ENCODE assay signal across 29 mouse cellular contexts in the genomic region with DNA sequence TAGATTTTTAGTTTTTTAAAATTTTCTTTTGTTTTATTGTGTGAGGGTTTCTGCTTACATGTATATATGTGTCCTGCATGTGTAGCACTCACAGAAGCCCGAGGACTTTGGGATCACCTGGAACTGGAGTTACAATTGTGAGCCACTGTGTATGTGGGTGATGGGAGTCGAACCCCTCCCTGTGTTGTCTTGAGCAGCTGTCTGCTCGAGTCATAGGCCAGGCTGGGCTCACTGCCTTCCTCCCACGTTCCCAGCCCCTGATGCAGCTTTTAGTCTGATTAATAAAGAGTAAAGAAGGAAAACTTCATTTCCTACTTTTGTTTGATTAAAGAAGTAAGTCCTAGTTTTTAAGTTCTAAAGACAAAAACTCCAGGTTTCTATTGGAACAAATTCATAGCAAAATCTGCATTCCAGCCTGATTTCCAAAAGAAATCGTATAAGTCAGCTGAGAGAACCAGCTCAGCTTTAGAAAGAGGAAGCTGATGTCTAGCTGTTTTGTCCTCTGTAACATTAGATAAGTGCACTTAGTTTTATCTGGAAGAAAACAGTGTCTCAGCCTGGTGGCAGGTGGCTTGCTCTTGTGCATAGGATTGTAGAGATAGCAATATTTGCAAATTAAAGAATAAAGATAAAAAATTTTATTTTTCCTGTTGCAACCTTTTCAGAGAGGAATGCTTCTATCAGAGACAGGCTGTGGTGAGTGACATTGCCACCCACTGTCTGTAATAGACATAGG. TPM values are rescaled to one million over a fixed set of nuclear protein-coding genes. Genes with fewer than 3 reads are reported as not detected.
A peak's percentile ranks its signal among the peaks of the same experiment; 100 is the strongest.
DNase-seq lines count a peak whose midpoint lies in the region; ATAC-seq and TF ChIP-seq lines count a peak whose summit lies in the region.
"Had no signal": no experiment of that assay in that cellular context is flagged by ENCODE, and none has a peak within 500 bp of the region (broad histone marks: within the 10 kb centered on the region; RNA-seq: fewer than 3 reads in every experiment).

No protein-coding gene starts in this region.

- no peak overlapping the region for H3K27ac ChIP-seq in heart, embryonic 12.5 days (ENCODE audit: poor library complexity, severe bottlenecking)
- no peak overlapping the region for H3K27ac ChIP-seq in liver, embryonic 13.5 days
- no peak overlapping the region for H3K27ac ChIP-seq in liver, embryonic 12.5 days
- H3K27ac ChIP-seq: heart, embryonic 13.5 days; hindbrain, embryonic 12.5 days; kidney, postnatal 0 days; limb, embryonic 12.5 days; liver, embryonic 15.5 days; lung, embryonic 15.5 days had no signal

- H3K36me3 ChIP-seq in heart, embryonic 12.5 days: no peaks in the 10 kb centered on the region
- no peaks in the 10 kb centered on the region for H3K36me3 ChIP-seq in liver, embryonic 13.5 days
- H3K36me3 ChIP-seq in liver, embryonic 12.5 days: no peaks in the 10 kb centered on the region
- H3K36me3 ChIP-seq in myocyte (ENCODE audit: control insufficient read depth, insufficient read depth): no peaks in the 10 kb centered on the region
- H3K36me3 ChIP-seq: heart, embryonic 13.5 days; hindbrain, embryonic 12.5 days; limb, embryonic 12.5 days; liver, embryonic 15.5 days; lung, embryonic 15.5 days had no signal

- no peak for TF ChIP-seq POLR2A in myocyte (IDR thresholded peaks at IDR 0.05; ENCODE audit: insufficient read length, low read depth)

- WGBS in heart, embryonic 12.5 days: 34% methylated on average over 5 of the region's 5 CpGs
- WGBS in liver, embryonic 13.5 days (ENCODE audit: insufficient replicate concordance): 15% methylated on average over 5 of the region's 5 CpGs
- WGBS in liver, embryonic 12.5 days (ENCODE audit: insufficient replicate concordance): 22% methylated on average over 5 of the region's 5 CpGs

- H3ac ChIP-seq in myocyte (ENCODE audit: control insufficient read depth, insufficient read length): no peak overlapping the region

- no peak for ATAC-seq in heart, embryonic 12.5 days (ENCODE audit: insufficient number of reproducible peaks, low FRiP score)
- ATAC-seq in liver, embryonic 13.5 days (ENCODE audit: low read depth): peak; percentile 23; the same call in 1 of the 2 replicates
- ATAC-seq in liver, embryonic 12.5 days: no peak
- peak; percentile 89 for ATAC-seq in common myeloid progenitor, adult 5-6 weeks (replicated peaks; ENCODE audit: low read depth, poor library complexity, severe bottlenecking)
- ATAC-seq: CD4-positive, CD25-positive, alpha-beta regulatory T cell, adult 4 months; forebrain, embryonic 16.5 days; intestine, embryonic 16.5 days; Patski had no signal

- H3K4me2 ChIP-seq in heart, embryonic 12.5 days: no peak overlapping the region
- no peak overlapping the region for H3K4me2 ChIP-seq in liver, embryonic 13.5 days
- H3K4me2 ChIP-seq in liver, embryonic 12.5 days: no peak overlapping the region
- H3K4me2 ChIP-seq in myocyte (ENCODE audit: low read depth): peak overlapping the region; percentile 7
- H3K4me2 ChIP-seq: heart, embryonic 13.5 days; hindbrain, embryonic 12.5 days; limb, embryonic 12.5 days; liver, embryonic 15.5 days; lung, embryonic 15.5 days had no signal

- H3K4me3 ChIP-seq in heart, embryonic 12.5 days: no peak overlapping the region
- H3K4me3 ChIP-seq in liver, embryonic 13.5 days (replicated peaks): no peak overlapping the region
- H3K4me3 ChIP-seq in liver, embryonic 12.5 days: no peak overlapping the region
- H3K4me3 ChIP-seq in myocyte: no peak overlapping the region
- H3K4me3 ChIP-seq: erythroblast, embryonic 14.5 days; heart, embryonic 13.5 days; hindbrain, embryonic 12.5 days; limb, embryonic 12.5 days; liver, embryonic 15.5 days; lung, embryonic 15.5 days had no signal

- H3K79me2 ChIP-seq in myocyte (ENCODE audit: control insufficient read depth, insufficient read depth): peaks cover 90% of the 10 kb centered on the region

- peaks cover 26% of the 10 kb centered on the region for H3K4me1 ChIP-seq in heart, embryonic 12.5 days (replicated peaks)
- H3K4me1 ChIP-seq in liver, embryonic 13.5 days (replicated peaks): peaks cover 10% of the 10 kb centered on the region
- peaks cover 18% of the 10 kb centered on the region for H3K4me1 ChIP-seq in liver, embryonic 12.5 days
- H3K4me1 ChIP-seq: hindbrain, embryonic 12.5 days; limb, embryonic 12.5 days; liver, embryonic 15.5 days had no signal

- H3K9ac ChIP-seq in heart, embryonic 12.5 days: no peak overlapping the region
- no peak overlapping the region for H3K9ac ChIP-seq in liver, embryonic 13.5 days
- no peak overlapping the region for H3K9ac ChIP-seq in liver, embryonic 12.5 days
- H3K9ac ChIP-seq: heart, embryonic 13.5 days; hindbrain, embryonic 12.5 days; limb, embryonic 12.5 days; liver, embryonic 15.5 days; lung, embryonic 15.5 days had no signal

- no peaks in the 10 kb centered on the region for H3K9me3 ChIP-seq in heart, embryonic 12.5 days (replicated peaks)
- H3K9me3 ChIP-seq in liver, embryonic 13.5 days (replicated peaks): no peaks in the 10 kb centered on the region
- no peaks in the 10 kb centered on the region for H3K9me3 ChIP-seq in liver, embryonic 12.5 days (replicated peaks)
- H3K9me3 ChIP-seq: heart, embryonic 13.5 days; hindbrain, embryonic 12.5 days; limb, embryonic 12.5 days; liver, embryonic 15.5 days; lung, embryonic 15.5 days had no signal

- no peaks in the 10 kb centered on the region for H3K27me3 ChIP-seq in heart, embryonic 12.5 days (replicated peaks)
- H3K27me3 ChIP-seq in liver, embryonic 13.5 days: no peaks in the 10 kb centered on the region
- peaks cover 3% of the 10 kb centered on the region; the same call in 1 of the 2 replicates for H3K27me3 ChIP-seq in liver, embryonic 12.5 days (replicated peaks)
- H3K27me3 ChIP-seq in myocyte (ENCODE audit: control insufficient read depth, insufficient read depth, insufficient read length): no peaks in the 10 kb centered on the region
- H3K27me3 ChIP-seq: heart, embryonic 13.5 days; hindbrain, embryonic 12.5 days; limb, embryonic 12.5 days; liver, embryonic 15.5 days; lung, embryonic 15.5 days; Patski had no signal

- DNase-seq in heart, adult 11 months: peak; percentile 76
- DNase-seq in liver, embryonic 13.5 days: no peak
- DNase-seq in cerebellum, adult 8-10 months: no peak
- DNase-seq in kidney, postnatal 14 days: no peak
- DNase-seq: adrenal gland, postnatal 14 days; cerebellum, adult 11 months; cerebellum, adult 9-11 months; gastrocnemius, postnatal 10 days; heart, adult 18-20 months; heart, postnatal 14 days; kidney, adult 8-10 months; midbrain, embryonic 14.5 days; spleen, adult 18-20 months; thymus, postnatal 14 days had no signal

TF ChIP-seq in myocyte, 11 proteins besides CTCF, POLR2A, EP300 and RAD21:
- TF ChIP-seq MYOD1 (IDR thresholded peaks at IDR 0.05; ENCODE audit: control insufficient read depth in 1 of 3, insufficient read length in 2 of 3, low read depth in 2 of 3) (peak in 2 of 3 experiments; percentile 52 to 79), MYOG (IDR thresholded peaks at IDR 0.05; ENCODE audit: control insufficient read depth in 1 of 3, insufficient read depth in 1 of 3, insufficient read length in 2 of 3, low read depth in 2 of 3) (peak in 1 of 3 experiments; percentile 65), POLR2AphosphoS2 (IDR thresholded peaks at IDR 0.05; ENCODE audit: insufficient read length, low read depth) (no peak)

RNA-seq across cellular contexts. Expression of a gene that starts 40.6 kb away (rescaled TPM):
- 8.8 and 9.6 TPM in 2 replicates for polyA plus RNA-seq in heart, embryonic 12.5 days (2016; fragmentation: Nextera tagmentation; extraction: Ambion mirVana)
- 1.1 TPM in 2 replicates for polyA plus RNA-seq in liver, embryonic 13.5 days (2015; fragmentation: Nextera tagmentation; extraction: Ambion mirVana)
- 2.5 and 2.6 TPM in 2 replicates for polyA plus RNA-seq in liver, embryonic 12.5 days (2016; fragmentation: Nextera tagmentation; extraction: Ambion mirVana)
- total RNA-seq in common myeloid progenitor, adult 5-6 weeks (2017): 1.3 and 1.6 TPM in 2 replicates
- 7.2 TPM for polyA plus RNA-seq in myocyte (2012; fragmentation: generic; extraction: Trizol)

Comparison
In these comparisons a context has a peak if more than half of its experiments do, and no peak if none do; other contexts are left out.
1. ATAC-seq: peak in liver, embryonic 13.5 days (single experiment) and common myeloid progenitor, adult 5-6 weeks (single experiment); none in heart, embryonic 12.5 days (single experiment) and liver, embryonic 12.5 days (single experiment).